Mouse (Mus musculus) frontal cortex, adult (tissue): Measurements from ENCODE around the gene Tbck.

ENCODE experiments used
- ATAC-seq: cut with Nextera tagmentation; 2 replicates; pipeline ENCODE4 v1.9.2; 2017; ENCODE audit warnings: mild to moderate bottlenecking, moderate library complexity, mixed read lengths; ENCODE audit not compliant: low TSS enrichment

Tbck gene

DNA sequence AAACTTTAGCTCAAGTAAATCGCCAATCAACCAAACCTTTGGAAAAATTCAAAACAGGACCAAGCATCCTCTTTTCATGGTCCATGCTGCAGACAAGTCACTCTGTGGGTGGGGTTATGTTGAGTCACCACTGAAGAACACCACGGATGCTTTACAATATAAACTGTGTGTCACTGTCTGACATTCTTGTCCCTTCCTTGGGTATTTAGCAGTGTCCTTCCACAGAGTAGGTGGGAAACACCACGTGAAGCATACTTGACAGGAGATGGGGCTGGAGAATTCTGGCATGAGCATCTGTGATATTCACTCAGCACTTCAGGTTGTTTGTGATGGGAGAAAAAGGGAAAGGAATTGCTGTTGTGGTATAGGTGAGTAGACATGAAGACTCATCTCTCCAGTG lies 183.0 kb downstream of the Tbck start:
- no peak for ATAC-seq

DNA sequence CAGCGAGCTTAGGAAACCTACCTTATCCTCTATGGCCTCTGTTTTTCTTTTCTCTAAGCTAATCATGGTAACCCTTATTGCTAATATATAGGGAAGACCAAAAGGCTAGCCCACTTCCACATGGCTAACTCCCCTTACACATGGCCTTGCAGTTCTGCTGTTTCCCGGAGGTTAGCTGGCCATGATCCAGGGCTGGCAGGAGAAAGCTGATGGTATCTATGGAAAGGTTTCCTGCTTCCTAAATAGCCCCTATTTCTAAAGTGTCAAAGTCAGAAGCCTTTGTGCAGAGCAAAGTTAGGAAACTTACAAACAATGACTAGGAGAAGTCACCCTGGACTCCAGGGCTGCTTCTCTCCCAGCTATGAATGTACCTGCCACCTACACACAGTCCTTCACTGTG lies 184.9 kb downstream of the Tbck start:
- ATAC-seq: no peak

DNA sequence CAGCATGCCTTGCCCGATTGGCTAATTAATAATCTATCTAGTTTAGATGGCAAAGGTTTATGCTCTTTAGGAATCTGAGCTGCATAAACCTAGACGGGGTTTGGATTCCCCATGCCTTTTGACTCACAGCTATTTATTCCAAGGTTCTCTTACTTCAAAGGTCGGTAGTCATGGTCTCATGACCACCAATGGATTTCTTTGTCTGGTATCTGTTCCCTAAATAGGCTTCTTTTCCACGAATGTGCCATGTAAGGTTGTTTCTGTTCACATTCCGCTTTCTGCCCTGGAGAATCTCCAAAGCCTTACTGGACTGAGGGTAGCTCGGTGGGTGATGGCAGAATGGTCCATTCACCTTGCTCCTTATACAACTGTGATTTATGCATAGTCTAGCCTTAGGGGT lies 186.1 kb downstream of the Tbck start:
- ATAC-seq: peak; percentile 36; the same call in 1 of the 2 replicates

DNA sequence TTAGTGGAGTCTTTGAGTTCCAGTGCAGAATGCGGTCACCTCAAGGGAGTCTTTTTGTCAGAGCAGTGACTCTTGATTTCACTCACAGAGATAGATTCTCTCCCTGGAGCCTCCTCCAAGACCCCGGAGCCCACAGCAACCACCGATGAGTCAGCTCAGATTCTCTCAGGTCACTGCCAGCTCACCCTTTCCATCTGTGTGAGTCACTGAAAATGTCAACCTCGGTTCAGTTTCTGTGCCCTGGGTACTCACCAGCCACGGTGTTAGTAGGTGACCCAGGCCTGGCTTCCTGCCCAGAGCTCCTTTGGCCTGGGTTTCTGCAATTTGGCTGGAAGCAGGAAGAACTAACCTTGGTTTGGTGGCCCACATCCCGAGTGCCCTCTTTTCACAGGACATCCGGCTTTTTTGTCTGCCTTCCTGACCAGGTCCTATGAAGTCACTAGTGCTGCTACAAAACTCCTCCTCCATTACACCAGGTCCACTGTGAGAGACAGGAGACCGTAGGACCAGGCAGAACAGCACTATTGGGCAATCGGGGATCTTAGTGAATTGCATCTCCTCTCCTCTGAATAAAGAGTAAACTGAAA lies 187.5 kb downstream of the Tbck start:
- ATAC-seq: no peak

DNA sequence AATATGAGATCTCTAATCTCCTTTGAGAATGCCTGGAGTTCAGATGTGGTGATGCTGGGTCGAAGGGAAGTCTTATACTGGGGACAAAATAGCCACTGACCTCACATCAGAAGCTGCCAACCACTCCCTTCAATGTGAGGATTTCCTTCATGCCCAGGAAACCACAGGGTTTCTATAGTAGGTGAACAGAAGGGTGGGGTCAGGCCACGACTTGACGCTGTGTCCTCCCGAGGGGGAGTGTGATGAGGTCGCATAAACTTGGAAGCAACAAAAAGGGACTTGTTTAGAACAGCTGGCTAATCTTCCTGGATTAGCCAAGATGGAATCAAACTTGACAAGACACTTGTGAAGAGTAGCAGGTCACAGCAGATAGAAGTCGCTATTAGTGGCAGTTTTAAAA lies 189.3 kb downstream of the Tbck start:
- no peak for ATAC-seq

DNA sequence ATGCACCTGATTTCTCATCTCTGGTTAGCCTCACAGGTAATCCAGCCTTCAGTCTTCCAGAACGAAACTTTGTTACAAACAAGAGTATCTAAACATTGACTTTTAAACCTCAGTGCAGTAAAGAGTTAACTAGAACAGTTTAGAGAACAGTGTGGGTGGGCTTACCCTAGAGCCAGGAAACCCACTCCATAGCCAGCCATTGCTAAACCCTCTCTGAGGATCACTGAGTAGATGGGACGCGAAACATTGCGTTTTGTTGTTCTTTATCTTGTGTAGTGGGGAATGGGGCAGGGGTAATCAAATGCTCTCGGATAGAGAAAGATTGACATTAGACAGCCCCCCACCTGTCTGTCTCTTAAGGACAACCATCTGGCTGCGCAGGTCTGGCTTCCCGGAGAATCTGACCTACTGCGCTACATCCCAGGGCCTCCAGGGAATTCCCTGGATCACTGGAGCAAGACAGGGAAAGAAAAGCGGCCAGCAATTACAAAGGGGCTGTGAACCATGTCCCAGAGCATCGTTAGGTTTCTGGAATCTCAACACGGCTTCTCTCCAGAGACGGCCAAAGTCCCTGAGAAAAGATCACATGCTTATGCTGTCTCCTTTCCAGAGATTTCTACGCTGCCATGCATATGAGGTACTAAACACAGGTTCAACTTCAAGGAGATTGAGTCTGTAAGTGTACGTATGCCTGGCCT lies 192.2 kb downstream of the Tbck start:
- no peak for ATAC-seq

DNA sequence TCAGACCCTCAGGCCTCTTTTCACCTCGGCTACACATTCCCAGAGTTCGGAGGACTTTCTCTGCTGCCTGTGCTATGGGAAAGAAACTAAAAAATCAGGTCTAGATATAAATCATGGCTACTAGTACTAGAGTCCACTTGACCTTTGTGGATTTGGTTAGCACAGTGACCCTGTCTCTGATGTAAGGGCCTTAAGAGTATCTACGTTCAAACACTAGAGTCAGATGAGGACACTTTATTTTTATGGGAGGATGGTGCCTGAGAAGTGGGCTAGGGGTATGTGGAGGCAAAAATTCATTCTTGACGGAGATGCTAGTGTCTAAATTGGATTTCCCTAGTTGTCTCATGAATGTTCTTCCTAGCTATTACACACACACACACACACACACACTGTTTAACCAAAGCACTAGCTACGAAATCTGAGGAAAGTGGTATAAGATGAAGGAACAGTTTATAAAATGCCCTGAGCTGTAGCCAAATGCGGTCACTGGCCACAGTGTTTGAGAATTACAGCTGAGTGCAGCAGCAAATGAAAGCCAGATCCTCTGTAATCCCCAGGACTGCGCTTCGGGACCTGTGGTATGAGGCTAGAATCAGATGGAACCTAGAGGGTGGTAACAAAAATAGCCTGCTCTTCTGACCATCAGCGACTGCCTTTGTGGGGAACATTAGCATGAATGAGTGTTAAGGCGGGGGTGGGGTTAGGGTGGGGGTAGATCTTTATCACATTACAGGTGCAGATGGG lies 193.2 kb downstream of the Tbck start:
- ATAC-seq: no peak

DNA sequence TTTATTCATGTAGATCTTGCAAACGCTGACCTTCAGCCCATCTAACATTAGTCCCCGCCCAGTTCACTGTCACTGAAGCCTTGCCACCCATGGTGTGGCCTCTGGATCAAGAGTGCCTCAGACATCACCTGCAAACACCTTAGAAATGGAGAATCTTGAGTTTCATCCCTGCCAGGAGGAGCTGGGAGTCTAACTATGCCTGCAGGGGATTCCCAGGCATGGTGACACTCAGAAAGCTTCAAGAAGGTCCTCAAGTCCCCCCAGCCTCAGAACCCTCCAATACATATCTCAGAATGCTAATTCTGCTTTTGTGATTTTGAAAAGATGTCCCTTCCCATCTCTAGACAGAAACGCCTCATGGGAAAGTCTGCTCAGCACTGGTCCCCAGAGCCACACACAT lies 196.4 kb downstream of the Tbck start:
- ATAC-seq: 0 out of 2 replicates have a peak, but pooled peaks have one; percentile 11

DNA sequence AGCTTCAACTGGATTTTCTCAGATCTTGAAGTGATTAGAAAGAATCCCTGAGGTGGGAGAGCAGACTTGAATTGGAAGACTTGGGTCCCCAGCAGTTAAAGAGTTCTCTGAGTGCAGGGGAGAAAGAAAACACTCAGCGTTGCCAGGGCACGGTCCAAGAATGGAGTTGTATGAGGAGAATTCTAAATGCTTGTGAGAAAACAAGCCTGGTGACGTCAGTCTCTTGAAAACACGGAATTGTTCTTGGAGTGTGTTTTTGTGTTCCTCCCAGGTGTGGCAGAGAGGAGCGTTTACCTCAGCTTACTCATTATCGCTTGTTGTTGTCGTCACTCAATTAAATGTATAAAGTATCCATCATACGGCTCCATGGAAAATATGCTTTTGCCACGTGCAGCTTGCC lies 196.9 kb downstream of the Tbck start:
- ATAC-seq: peak; percentile 53

DNA sequence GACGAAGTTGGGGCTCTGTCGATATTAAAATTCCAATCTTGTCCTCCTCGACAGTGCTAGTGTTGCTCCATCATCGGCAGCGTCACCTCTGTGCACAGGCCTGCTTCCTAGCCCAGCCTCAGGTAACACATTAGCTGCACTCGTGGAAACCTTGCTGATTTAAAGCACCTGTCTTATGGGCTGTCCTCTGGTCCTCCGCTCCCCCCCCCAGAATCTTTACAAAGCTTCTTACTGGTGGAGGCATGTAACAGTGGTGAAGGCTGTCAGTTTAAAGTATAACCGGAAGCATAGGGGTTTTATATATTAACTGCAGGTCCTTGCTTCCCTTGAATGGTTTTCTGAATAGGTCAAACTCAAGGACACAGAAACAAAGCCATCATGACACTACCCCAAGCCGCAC lies 199.3 kb downstream of the Tbck start:
- no peak for ATAC-seq

DNA sequence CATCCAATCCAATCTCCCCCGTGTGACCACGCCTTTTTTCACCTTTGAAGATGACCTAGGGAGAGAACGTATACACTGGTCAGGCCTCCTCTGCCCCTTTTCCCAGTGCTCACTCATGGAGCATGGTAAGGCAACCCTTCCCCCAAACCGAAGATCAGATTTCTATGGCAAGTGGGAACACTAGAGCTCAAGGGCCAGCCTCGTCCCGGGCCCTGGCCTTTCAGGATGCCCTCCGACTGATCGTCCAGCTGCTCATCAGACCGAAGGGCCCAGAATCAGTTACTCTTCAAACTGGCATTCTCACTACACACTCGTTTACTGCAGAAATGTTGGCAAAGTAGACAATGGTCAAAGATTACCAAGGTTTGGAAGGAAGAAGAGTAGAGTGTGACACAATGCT lies 200.5 kb downstream of the Tbck start:
- ATAC-seq: no peak

DNA sequence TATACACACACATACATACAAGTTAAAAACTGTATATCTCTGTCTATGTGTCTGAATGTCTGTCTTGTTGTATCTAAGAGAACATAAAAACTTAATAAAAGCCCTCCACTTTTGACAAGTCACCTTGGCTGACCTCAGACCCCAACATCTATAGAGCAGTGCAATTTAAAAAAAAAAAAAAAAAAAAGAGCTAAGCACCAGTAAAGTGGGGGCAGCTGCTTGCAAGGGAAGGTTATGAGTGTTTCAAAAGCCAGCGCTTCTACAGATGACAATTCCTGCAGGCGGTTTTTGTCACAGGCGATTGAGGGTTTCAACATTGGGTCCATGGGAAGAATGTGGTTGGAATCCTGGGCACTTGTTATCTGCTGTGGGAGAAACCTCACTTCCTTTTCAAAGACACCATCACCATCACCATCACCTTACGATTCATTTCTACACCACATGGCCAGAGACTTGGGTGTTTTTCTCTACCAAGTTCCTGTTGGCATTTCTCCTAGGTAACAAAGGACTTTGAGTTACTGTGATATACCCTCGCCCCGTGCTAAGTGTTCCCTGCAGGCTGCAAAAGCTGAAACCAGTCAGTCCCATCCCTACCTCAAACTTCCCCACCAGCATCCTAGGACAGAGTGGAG lies 202.6 kb downstream of the Tbck start:
- no peak for ATAC-seq

DNA sequence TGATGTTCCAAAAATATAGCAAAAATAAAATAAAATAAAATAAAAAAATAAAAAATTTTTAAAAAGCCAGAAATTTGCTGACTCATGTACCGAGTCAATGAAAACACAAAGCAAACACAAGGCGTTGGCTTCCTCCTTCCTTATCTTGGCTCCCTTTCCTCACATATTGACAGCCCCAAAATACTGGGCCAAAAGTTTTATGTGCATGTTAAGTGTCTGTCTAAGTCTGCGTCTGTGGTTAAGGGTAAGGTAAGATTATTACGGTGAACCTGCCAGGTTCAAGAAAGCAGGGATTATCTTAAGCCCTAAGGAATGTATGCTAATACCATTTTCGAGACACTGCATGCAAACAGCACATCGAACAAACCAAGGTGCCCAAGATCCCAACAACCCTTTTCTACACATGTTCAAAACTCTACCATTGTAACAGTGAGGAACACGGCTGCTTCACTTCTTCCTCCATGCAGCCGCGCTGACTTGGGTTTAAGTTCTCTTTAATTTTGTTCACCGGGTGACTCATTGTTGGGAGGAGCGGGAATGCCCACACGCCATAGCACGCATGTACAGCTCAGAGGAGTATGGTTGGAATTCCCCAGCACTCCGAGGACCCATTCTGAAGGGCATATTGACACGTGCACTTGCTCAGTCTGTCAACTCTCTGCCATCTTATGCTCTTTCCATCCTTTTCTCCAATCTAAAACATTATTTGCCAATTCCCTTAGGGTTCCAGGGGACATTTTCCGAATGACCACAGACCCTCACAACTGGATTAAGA lies 203.3 kb downstream of the Tbck start:
- no peak for ATAC-seq
